Mouse (Mus musculus): ENCODE results near the gene Shkbp1. TPM values are rescaled to one million over a fixed set of nuclear protein-coding genes. Genes with fewer than 3 reads are reported as not detected.

The Shkbp1 gene
- polyA plus RNA-seq, 1 experiment = 214 TPM

DNA sequence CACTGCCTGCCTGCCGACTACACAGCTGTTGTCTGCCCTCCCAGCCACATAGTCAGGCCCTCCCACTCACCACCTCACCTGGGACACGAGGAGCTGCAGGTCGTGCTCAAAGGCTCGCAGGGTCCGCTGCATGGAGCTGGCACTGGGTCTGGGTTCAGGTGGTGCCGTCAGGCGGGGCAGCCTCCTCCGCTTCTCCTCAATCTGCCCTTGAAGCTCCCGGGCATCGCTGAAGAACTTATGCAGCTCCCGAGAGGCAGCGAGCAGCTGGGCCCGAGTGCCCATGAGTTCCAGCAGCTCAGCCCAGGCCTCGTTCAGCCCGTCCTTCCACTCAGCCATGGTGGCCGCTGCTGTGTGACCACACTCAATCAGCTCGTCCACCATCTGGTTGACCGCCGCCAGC lies 13.3 kb upstream of the Shkbp1 start:
- Histone ChIP-seq H3K9me3 (peaks cover 26% of the 10 kb centered on the region), H3K4me3 (replicated peaks) (no peak overlapping the region), H3K36me3 (replicated peaks; ENCODE audit: low read length) (no peaks in the 10 kb centered on the region), H3K27me3 (replicated peaks) (peaks cover 92% of the 10 kb centered on the region), H3K4me1 (peaks cover 30% of the 10 kb centered on the region)
- TF ChIP-seq FLI1 (IDR thresholded peaks at IDR 0.05; ENCODE audit: low read length) (no peak), GATA1 (IDR thresholded peaks at IDR 0.05; ENCODE audit: borderline replicate concordance, low read length) (no peak)

DNA sequence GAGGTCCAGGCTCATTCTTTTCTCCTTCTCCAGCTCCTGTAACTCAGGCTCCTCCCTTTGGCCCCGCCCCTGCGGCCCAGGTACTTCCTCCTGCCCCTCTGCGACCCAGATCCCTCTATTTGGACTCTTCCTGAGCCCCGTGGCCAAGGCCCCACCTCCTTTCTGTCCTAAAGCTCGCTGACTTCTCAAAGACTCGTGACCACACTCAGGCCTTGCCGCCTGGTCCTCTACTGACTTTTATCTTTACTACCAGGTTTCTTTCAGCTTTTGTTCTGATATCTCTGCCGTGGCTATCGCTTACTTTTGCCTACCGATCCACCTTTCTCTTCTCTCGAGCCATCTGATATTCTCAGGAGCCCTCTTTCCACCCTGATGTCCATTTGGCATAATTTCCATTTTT lies 12.2 kb upstream of the Shkbp1 start:
- peaks cover 89% of the 10 kb centered on the region for H3K27me3 ChIP-seq (replicated peaks)
- peaks cover 36% of the 10 kb centered on the region for H3K4me1 ChIP-seq
- H3K9me3 ChIP-seq = peaks cover 20% of the 10 kb centered on the region
- no peak overlapping the region for H3K4me3 ChIP-seq (replicated peaks)
- H3K36me3 ChIP-seq (replicated peaks; ENCODE audit: low read length) = no peaks in the 10 kb centered on the region
- TF ChIP-seq GATA1 (IDR thresholded peaks at IDR 0.05; ENCODE audit: borderline replicate concordance, low read length) (no peak), FLI1 (IDR thresholded peaks at IDR 0.05; ENCODE audit: low read length) (no peak)

DNA sequence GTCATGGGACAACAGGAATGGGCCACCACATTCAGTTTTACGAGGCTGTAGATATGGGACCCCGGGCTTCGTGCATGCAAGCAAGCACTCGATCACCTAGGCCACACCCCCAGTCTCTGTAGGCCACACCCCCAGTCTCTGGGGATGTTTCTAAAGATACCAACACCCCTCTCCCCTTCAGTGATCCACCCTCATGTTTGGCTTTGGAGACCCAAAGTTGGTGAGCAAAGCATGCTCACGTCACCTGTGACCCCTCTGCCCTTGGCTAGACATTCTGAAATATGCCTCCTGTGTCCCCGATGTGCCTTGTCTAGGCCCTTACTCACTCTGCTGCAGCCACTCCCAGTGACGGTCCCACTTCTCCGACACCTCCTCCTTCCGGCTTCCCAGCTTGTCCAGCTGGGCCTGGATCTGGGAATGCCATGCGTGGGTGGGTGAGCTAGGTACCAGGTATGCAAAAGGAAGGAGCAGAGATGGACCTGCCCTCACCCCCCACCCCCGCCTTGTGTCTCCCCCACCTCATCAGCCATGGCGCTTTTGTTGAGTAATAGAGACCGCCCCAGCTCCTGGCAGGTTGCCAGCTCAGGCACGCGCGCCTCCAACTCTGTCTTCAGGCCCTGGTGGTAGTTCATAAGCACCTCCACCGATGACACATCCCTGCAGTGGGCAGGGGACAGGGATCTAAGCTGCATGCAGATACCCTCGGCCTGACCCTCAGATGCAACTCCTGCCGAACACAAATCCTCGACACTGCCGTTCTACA lies 10.4 kb upstream of the Shkbp1 start:
- TF ChIP-seq GATA1 (IDR thresholded peaks at IDR 0.05; ENCODE audit: borderline replicate concordance, low read length) (no peak), FLI1 (IDR thresholded peaks at IDR 0.05; ENCODE audit: low read length) (no peak)
- H3K27me3 ChIP-seq (replicated peaks) = peaks cover 75% of the 10 kb centered on the region
- H3K4me3 ChIP-seq (replicated peaks) = no peak overlapping the region
- no peaks in the 10 kb centered on the region for H3K36me3 ChIP-seq (replicated peaks; ENCODE audit: low read length)
- peaks cover 19% of the 10 kb centered on the region for H3K9me3 ChIP-seq
- peaks cover 38% of the 10 kb centered on the region for H3K4me1 ChIP-seq

GRCm38 (mm10) chr7:27364379-27364778 lies 8.6 kb upstream of the Shkbp1 start:
- peak overlapping the region; percentile 72 for H3K4me3 ChIP-seq (replicated peaks)
- peaks cover 5% of the 10 kb centered on the region for H3K9me3 ChIP-seq
- no peaks in the 10 kb centered on the region for H3K36me3 ChIP-seq (replicated peaks; ENCODE audit: low read length)
- TF ChIP-seq GATA1 (IDR thresholded peaks at IDR 0.05; ENCODE audit: borderline replicate concordance, low read length) (no peak), FLI1 (IDR thresholded peaks at IDR 0.05; ENCODE audit: low read length) (no peak)
- H3K4me1 ChIP-seq = peaks cover 51% of the 10 kb centered on the region
- peaks cover 60% of the 10 kb centered on the region for H3K27me3 ChIP-seq (replicated peaks)

- TF ChIP-seq FLI1 (IDR thresholded peaks at IDR 0.05; ENCODE audit: low read length) (no peak), GATA1 (IDR thresholded peaks at IDR 0.05; ENCODE audit: borderline replicate concordance, low read length) (no peak)
- Histone ChIP-seq H3K4me3 (replicated peaks) (peak overlapping the region; percentile 92), H3K9me3 (peaks cover 3% of the 10 kb centered on the region; the same call in 1 of the 2 replicates), H3K36me3 (replicated peaks; ENCODE audit: low read length) (no peaks in the 10 kb centered on the region), H3K27me3 (replicated peaks) (peaks cover 32% of the 10 kb centered on the region), H3K4me1 (peaks cover 62% of the 10 kb centered on the region)
These were observed 5.6 kb upstream of the Shkbp1 start for GRCm38 (mm10) chr7:27361283-27361946.

GRCm38 (mm10) chr7:27360749-27361148 lies 4.9 kb upstream of the Shkbp1 start:
- Histone ChIP-seq H3K27me3 (replicated peaks) (peaks cover 26% of the 10 kb centered on the region), H3K4me3 (replicated peaks) (peak overlapping the region; percentile 92), H3K36me3 (replicated peaks; ENCODE audit: low read length) (no peaks in the 10 kb centered on the region), H3K9me3 (peaks cover 3% of the 10 kb centered on the region; the same call in 1 of the 2 replicates), H3K4me1 (peaks cover 62% of the 10 kb centered on the region)
- TF ChIP-seq FLI1 (IDR thresholded peaks at IDR 0.05; ENCODE audit: low read length) (no peak), GATA1 (IDR thresholded peaks at IDR 0.05; ENCODE audit: borderline replicate concordance, low read length) (no peak)

DNA sequence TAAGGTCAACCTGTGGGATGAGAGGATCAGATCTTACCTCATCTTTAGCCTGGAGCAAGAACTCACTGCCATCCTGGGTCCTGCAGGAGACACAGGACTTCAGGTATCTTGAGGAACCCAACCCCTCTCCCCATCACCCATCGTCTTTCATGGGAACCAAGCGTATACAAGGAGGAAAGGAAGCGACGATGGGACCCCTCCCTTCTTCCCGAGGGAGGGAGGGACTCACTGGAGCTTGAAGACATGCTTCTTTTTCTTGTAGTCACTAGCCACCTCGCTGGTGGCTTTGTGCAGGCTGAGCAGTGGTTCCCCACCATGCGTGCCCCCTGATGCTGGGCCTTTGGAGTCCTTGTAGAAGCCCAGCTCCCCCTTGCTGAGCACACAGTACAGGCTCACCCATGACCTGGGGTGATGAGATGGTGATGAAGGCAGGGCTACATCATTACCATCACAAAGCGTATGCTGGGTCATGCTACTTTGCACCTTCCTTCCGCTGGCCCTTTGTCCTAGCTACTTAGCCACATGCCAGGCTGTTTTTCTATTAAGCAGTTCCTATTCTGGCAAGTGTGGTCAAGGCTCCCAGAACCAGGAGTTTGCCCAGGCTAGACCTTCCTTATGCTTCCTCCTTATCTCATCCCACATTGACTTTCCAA lies 4.0 kb upstream of the Shkbp1 start:
- Histone ChIP-seq H3K4me1 (peaks cover 68% of the 10 kb centered on the region), H3K4me3 (replicated peaks) (peak overlapping the region; percentile 62), H3K36me3 (replicated peaks; ENCODE audit: low read length) (no peaks in the 10 kb centered on the region), H3K9me3 (peaks cover 3% of the 10 kb centered on the region; the same call in 1 of the 2 replicates), H3K27me3 (replicated peaks) (peaks cover 17% of the 10 kb centered on the region)
- TF ChIP-seq FLI1 (IDR thresholded peaks at IDR 0.05; ENCODE audit: low read length) (no peak), GATA1 (IDR thresholded peaks at IDR 0.05; ENCODE audit: borderline replicate concordance, low read length) (no peak)

DNA sequence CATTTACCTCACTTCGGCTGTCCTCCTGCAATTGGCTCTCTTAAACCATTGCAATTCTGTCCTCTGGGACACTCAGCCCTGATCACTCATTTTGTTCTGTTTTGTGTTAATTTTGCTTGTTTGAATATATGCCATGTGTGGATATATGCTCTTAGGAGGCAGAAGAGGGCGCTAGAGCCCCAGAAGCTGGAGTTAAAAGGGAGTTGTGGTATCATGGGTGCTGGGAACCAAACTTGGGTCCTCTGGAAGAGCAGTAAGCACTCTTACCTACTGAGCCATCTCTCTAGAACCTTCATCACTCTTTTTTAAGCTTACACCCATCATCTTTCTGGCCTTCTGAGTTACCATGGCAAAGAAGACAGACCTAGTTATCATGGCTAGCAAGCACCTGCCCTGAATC lies 3.3 kb upstream of the Shkbp1 start:
- H3K4me3 ChIP-seq (replicated peaks) = no peak overlapping the region
- peaks cover 11% of the 10 kb centered on the region for H3K27me3 ChIP-seq (replicated peaks)
- TF ChIP-seq GATA1 (IDR thresholded peaks at IDR 0.05; ENCODE audit: borderline replicate concordance, low read length) (no peak), FLI1 (IDR thresholded peaks at IDR 0.05; ENCODE audit: low read length) (no peak)
- peaks cover 1% of the 10 kb centered on the region for H3K36me3 ChIP-seq (replicated peaks; ENCODE audit: low read length)
- H3K4me1 ChIP-seq = peaks cover 68% of the 10 kb centered on the region
- peaks cover 3% of the 10 kb centered on the region; the same call in 1 of the 2 replicates for H3K9me3 ChIP-seq

DNA sequence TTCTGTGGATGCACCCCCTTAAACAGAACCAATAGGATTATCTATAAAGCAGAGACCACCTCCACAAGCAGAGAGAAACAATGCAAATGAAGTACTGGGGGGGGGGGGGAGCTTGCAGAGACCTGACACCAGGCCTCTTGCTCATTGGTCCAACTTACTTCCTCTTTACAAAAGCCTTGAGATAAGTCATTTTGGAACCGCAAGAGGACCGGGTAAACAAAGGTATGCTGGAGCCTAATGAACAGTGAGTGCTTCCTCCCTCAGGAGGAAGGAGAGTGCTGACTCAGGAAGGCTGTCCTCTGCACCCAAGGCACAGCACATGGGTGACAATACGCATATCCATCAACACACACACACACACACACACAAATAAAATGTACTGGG lies 1.8 kb upstream of the Shkbp1 start:
- H3K27me3 ChIP-seq (replicated peaks) = peaks cover 4% of the 10 kb centered on the region
- peaks cover 15% of the 10 kb centered on the region for H3K36me3 ChIP-seq (replicated peaks; ENCODE audit: low read length)
- peaks cover 63% of the 10 kb centered on the region for H3K4me1 ChIP-seq
- H3K9me3 ChIP-seq = peaks cover 3% of the 10 kb centered on the region; the same call in 1 of the 2 replicates
- peak overlapping the region; percentile 98 for H3K4me3 ChIP-seq (replicated peaks)
- TF ChIP-seq FLI1 (IDR thresholded peaks at IDR 0.05; ENCODE audit: low read length) = no peak
- no peak for TF ChIP-seq GATA1 (IDR thresholded peaks at IDR 0.05; ENCODE audit: borderline replicate concordance, low read length)
